Mouse (Mus musculus): ENCODE data around the gene Tmprss12. TPM values are rescaled to one million over a fixed set of nuclear protein-coding genes. Genes with fewer than 3 reads are reported as not detected.
A peak's percentile ranks its signal among the peaks of the same experiment; 100 is the strongest.
"Not testable (repeated sequence)": the region's sequence is repeated elsewhere in the genome, so short reads cannot be mapped to it uniquely, and the experiment has no call there.

Gene Tmprss12
- total and polyA plus RNA-seq, 2 experiments from 2014 or later: not detected

DNA sequence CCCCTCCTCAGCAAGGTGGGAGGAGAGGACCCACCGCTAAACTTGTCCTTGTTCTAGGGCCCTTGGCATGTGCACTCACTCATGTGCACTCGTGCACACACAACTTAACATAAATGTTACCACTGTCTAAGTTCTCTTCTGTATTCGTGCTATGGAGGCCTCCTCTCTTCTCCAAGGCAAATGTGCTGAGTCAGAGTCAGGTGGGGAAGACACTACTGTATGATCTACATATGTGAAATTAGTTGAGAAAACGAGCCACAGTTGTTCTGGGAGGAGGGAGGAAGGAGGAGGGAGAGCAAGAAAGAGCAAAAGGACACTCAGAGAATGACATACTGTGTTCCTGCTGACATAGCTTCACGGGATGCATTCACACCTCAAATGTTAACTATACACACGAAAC lies 19.9 kb downstream of the Tmprss12 start:
- no peaks in the 10 kb centered on the region for H3K36me3 ChIP-seq (ENCODE audit: insufficient read depth, low read length)
- ATAC-seq (no peak), DNase-seq (ENCODE audit: low spot score) (no peak)
- H3K27ac ChIP-seq: no peak overlapping the region
- no peak overlapping the region for H3K9ac ChIP-seq (replicated peaks; ENCODE audit: low read length)
- TF ChIP-seq CTCF (IDR thresholded peaks at IDR 0.05; ENCODE audit: low read depth): no peak
- H3K27me3 ChIP-seq (ENCODE audit: insufficient read depth, low read length): no peaks in the 10 kb centered on the region
- 78% methylated on average over 6 of the region's 6 CpGs for WGBS
- H3K4me2 ChIP-seq (ENCODE audit: low read depth, low read length): no peak overlapping the region
- no peaks in the 10 kb centered on the region for H3K4me1 ChIP-seq (ENCODE audit: insufficient read depth, low read length)
- H3K4me3 ChIP-seq (ENCODE audit: low read length): no peak overlapping the region
- H3K9me3 ChIP-seq (ENCODE audit: low read length): no peaks in the 10 kb centered on the region

DNA sequence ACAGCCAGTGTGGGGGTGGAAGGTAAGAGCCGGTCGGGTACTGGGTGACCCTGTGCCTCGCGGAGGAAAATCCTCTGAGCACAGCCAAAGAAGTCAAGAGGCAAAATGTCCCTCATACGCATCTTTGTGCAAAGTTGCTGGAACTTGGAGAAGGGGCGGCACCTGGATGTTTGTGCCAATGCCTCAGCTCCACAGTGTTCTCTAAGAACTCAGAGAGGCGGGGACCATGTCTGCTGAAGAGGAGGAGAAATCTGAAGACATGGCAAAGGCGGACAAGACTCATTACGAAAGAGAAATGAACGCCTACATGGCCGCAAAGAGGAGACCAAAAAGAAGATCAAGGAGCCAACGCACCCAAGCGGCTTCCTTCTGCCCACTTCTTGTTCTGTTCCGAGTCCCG lies 20.9 kb downstream of the Tmprss12 start:
- no peak overlapping the region for H3K4me2 ChIP-seq (ENCODE audit: low read depth, low read length)
- no peaks in the 10 kb centered on the region for H3K4me1 ChIP-seq (ENCODE audit: insufficient read depth, low read length)
- no peak overlapping the region for H3K9ac ChIP-seq (replicated peaks; ENCODE audit: low read length)
- ATAC-seq (no peak), DNase-seq (ENCODE audit: low spot score) (no peak)
- H3K4me3 ChIP-seq (ENCODE audit: low read length): no peak overlapping the region
- no peaks in the 10 kb centered on the region for H3K9me3 ChIP-seq (ENCODE audit: low read length)
- no peaks in the 10 kb centered on the region for H3K27me3 ChIP-seq (ENCODE audit: insufficient read depth, low read length)
- H3K27ac ChIP-seq: no peak overlapping the region
- H3K36me3 ChIP-seq (ENCODE audit: insufficient read depth, low read length): no peaks in the 10 kb centered on the region
- 52% methylated on average over 15 of the region's 15 CpGs for WGBS
- no peak for TF ChIP-seq CTCF (IDR thresholded peaks at IDR 0.05; ENCODE audit: low read depth)

DNA sequence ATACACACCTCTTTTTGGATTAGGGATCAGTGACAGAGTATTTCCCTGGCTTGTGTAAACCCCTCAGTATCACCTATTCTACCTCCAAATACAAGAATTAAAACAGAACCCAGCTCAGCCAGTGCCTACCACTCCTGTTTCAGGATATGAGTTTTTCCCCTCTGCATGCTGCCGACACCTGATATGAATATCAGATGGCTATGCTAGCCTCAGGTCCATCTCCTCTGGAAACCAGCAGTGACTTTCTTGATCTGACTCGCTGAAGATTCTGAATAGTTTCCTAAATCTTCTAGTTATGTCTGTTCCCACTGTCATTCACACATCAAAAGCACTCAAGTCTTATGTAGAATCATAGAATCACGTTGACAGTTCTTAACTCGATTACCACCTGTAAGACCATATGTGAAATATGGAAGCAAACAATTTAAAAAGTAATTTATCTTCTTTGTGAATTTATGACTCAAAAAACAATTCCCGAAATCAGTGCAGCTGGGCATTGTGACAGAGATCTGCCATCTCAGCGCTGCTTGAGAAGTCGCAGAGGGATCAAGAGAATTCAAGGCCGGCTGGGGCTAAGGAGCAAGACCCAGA lies 22.9 kb downstream of the Tmprss12 start:
- Histone ChIP-seq H3K4me1 (ENCODE audit: insufficient read depth, low read length) (no peaks in the 10 kb centered on the region), H3K9me3 (ENCODE audit: low read length) (no peaks in the 10 kb centered on the region), H3K27me3 (ENCODE audit: insufficient read depth, low read length) (no peaks in the 10 kb centered on the region), H3K4me2 (ENCODE audit: low read depth, low read length) (peak overlapping the region; percentile 79), H3K9ac (replicated peaks; ENCODE audit: low read length) (peak overlapping the region; percentile 58; the same call in 1 of the 2 replicates), H3K36me3 (ENCODE audit: insufficient read depth, low read length) (no peaks in the 10 kb centered on the region), H3K4me3 (ENCODE audit: low read length) (peak overlapping the region; percentile 44), H3K27ac (peak overlapping the region; percentile 83)
- ATAC-seq: no peak
- WGBS: 48% methylated on average over 8 of the region's 8 CpGs
- no peak for TF ChIP-seq CTCF (IDR thresholded peaks at IDR 0.05; ENCODE audit: low read depth)
- no peak for DNase-seq (ENCODE audit: low spot score)

DNA sequence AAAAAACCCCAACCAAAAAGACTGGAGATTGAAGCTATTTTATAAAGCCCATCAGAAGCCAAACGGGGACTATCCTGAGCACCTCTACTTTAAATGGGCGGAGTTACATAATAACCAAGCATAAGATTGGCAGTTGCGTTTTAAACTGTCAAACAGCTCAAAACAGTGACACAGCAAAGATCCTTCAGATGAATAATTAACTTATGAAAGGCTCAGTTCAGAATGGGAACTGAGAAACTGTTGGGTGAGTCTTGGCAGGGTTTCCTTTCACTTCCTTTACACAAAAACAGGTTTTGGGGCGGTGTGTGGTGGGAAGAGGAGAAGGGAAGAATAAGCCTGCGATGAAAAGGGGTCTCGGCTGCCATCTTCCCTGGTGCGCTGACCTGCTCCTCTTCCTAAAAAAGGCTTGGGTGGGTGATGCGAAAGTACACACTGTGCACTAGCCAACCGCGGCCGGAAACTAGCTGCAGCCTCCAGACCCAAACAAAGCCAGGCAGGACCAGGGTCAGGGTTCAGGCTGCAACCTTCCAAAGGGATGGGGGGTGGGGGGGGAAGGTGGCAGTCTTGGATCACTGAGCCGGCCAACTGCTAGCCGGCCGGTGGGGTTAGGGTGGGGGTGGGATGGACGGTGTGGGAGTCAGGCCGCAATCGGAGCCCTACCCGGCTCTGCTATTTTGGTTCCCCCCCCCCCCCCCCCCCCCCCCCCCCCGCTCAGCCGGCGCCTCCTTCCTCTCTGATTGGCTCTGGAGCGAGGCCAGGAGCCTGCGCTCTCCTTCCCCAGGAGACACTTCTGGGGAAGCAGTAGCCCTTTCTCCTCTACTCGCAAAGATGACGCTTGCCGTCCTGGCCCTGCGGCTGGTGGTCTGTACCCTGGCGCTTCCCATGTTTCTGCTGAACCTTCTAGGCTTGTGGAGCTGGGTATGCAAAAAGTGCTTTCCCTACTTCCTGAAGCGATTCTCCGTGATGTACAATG lies 23.7 kb downstream of the Tmprss12 start, which contains the start of gene Mettl7a1:
Gene Mettl7a1, plus strand, starts transcription at position 122 of the 973 bp plus-strand sequence.
- H3K36me3 ChIP-seq (ENCODE audit: insufficient read depth, low read length): no peaks in the 10 kb centered on the region
- TF ChIP-seq CTCF (IDR thresholded peaks at IDR 0.05; ENCODE audit: low read depth): no peak
- WGBS: 3% methylated on average over 25 of the region's 30 CpGs
- H3K4me3 ChIP-seq (ENCODE audit: low read length): peak within 1 kb of the TSS; percentile 44
- DNase-seq (ENCODE audit: low spot score): peak; percentile 92
- no peaks in the 10 kb centered on the region for H3K9me3 ChIP-seq (ENCODE audit: low read length)
- H3K4me2 ChIP-seq (ENCODE audit: low read depth, low read length): peak within 1 kb of the TSS; percentile 79
- H3K9ac ChIP-seq (replicated peaks; ENCODE audit: low read length): peak within 1 kb of the TSS; percentile 58
- H3K4me1 ChIP-seq (ENCODE audit: insufficient read depth, low read length): no peaks in the 10 kb centered on the region
- peak within 1 kb of the TSS; percentile 83 for H3K27ac ChIP-seq
- peak; percentile 83 for ATAC-seq
- no peaks in the 10 kb centered on the region for H3K27me3 ChIP-seq (ENCODE audit: insufficient read depth, low read length)

DNA sequence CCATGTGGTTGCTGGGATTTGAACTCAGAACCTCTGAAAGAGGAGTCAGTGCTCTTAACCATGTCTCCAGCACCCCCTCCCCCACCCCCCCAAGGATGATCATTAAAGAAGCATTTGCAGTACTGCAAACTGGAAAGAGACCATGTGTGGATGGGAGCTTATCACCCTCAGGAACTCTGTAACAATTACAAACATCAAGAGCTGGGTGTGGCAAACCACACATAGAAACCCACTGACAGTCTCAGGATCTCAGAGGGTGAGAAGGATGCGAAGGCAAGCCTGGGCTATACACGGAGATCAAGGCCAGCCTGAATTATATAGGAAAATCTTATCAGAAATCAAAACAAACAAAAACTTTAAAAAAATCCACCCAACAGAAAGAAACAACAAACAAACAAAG lies 25.6 kb downstream of the Tmprss12 start:
- 85% methylated on average over 2 of the region's 2 CpGs for whole genome bisulfite sequencing
- Histone ChIP-seq H3K27me3 (ENCODE audit: insufficient read depth, low read length) (no peaks in the 10 kb centered on the region), H3K4me1 (ENCODE audit: insufficient read depth, low read length) (no peaks in the 10 kb centered on the region), H3K9me3 (ENCODE audit: low read length) (no peaks in the 10 kb centered on the region), H3K27ac (no peak overlapping the region), H3K9ac (replicated peaks; ENCODE audit: low read length) (no peak overlapping the region), H3K4me2 (ENCODE audit: low read depth, low read length) (no peak overlapping the region), H3K36me3 (ENCODE audit: insufficient read depth, low read length) (no peaks in the 10 kb centered on the region), H3K4me3 (ENCODE audit: low read length) (no peak overlapping the region)
- TF ChIP-seq CTCF (IDR thresholded peaks at IDR 0.05; ENCODE audit: low read depth): no peak
- DNase-seq (ENCODE audit: low spot score) (no peak), ATAC-seq (no peak)

DNA sequence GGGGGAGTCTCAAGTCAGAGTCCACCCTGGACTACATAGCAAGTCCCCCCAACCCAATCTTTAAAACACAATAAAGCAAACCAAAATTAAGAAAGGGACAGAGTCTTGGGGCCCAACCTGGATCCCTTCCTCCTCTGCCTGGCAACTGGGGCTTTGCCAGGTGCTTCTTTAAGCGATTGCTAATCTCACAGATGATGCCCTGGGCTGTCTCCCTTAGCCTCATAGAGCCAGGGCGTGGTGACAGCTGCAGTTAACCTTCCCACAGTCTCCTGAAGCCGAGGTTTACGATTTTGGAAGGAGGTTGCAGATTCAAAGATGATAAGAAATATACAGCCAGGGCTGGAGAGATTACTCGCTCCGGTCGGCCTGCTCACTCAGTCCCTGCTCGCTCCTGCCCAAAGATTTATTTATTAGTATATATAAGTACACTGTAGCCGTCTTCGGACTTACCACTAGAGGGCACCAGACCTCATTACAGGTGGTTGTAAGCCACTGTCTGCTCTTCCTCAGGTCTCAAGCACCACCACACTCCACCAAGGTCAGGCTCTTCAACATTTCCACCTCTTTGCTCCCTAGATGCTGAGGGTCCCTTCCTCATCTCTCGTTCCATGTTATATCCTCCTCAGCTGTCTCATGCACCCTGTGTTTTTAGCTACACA lies 26.9 kb downstream of the Tmprss12 start:
- not testable (repeated sequence) for H3K4me3 ChIP-seq (ENCODE audit: low read length); H3K27ac ChIP-seq; H3K36me3 ChIP-seq (ENCODE audit: insufficient read depth, low read length); H3K27me3 ChIP-seq (ENCODE audit: insufficient read depth, low read length); H3K9me3 ChIP-seq (ENCODE audit: low read length); H3K9ac ChIP-seq (replicated peaks; ENCODE audit: low read length); H3K4me2 ChIP-seq (ENCODE audit: low read depth, low read length); ATAC-seq; H3K4me1 ChIP-seq (ENCODE audit: insufficient read depth, low read length)
- WGBS: 45% methylated on average over 9 of the region's 11 CpGs
- DNase-seq (ENCODE audit: low spot score): peak; percentile 71
- TF ChIP-seq CTCF (IDR thresholded peaks at IDR 0.05; ENCODE audit: low read depth): peak; percentile 64
